Mouse (Mus musculus): ENCODE results near the gene Rfk. TPM values are rescaled to one million over a fixed set of nuclear protein-coding genes. Genes with fewer than 3 reads are reported as not detected.

The Rfk gene
- polyA plus RNA-seq, 1 experiment from 2014 or later, result 96.4 TPM

DNA sequence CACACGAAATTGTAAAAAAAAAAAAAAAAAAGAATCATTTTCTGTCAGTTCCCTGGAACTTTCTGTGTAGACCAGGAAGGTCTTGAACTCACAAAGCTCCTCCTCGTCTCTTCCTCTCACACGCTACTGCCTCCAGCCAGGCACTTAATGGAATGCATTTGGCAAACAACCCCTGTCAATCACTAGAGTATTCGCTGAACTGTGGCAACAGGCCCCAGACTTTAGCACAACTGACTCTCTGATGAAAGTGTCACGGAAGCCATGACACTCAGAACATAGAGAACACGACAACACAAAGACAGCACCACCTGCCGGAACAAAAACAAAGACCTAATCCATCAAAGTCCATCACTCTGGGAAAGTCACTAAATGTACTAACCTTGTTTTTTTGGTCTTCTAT, 24.3 kb upstream of the Rfk start:
- no peak for DNase-seq (ENCODE audit: low spot score)
- H3K4me2 ChIP-seq (ENCODE audit: low read depth, low read length, severe bottlenecking), result no peak overlapping the region
- H3K9ac ChIP-seq (ENCODE audit: low read length), result no peak overlapping the region
- H3K9me3 ChIP-seq (ENCODE audit: control insufficient read depth, low read length), result no peaks in the 10 kb centered on the region
- H3K4me1 ChIP-seq (replicated peaks; ENCODE audit: control insufficient read depth, insufficient read depth, low read length), result no peaks in the 10 kb centered on the region
- no peak overlapping the region for H3K4me3 ChIP-seq (ENCODE audit: low read depth, low read length)
- no peaks in the 10 kb centered on the region for H3K27me3 ChIP-seq (ENCODE audit: control insufficient read depth, insufficient read depth, low read length)
- no peaks in the 10 kb centered on the region for H3K36me3 ChIP-seq (ENCODE audit: control insufficient read depth, insufficient read depth, low read length)
- 67% methylated on average over 7 of the region's 7 CpGs for WGBS
- ATAC-seq (replicated peaks; ENCODE audit: low FRiP score), result no peak
- no peak overlapping the region for H3K27ac ChIP-seq (ENCODE audit: low read depth, low read length)

DNA sequence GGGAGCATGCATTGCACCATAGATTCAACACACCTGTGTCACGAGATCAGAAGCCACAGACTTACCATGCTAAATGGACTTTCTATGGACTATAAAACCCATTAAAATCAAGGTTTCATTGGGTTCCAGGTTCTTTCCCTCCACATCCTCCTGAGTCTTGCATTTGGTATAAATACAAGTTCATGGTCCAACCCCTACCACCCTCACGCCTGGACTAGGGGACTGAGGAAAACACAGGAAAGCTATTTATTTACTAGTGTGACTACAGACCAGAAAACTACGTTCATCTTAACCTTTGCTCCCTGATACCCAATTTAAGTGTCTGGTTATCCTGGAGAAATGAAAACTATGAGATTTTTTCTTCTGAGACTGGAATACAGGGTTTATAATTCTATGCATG, 21.1 kb upstream of the Rfk start, which contains the start of gene Gcnt1:
TSS of gene Gcnt1 (minus strand) at position 144 of the 400 bp plus-strand sequence.
- Histone ChIP-seq H3K4me1 (replicated peaks; ENCODE audit: control insufficient read depth, insufficient read depth, low read length) (no peaks in the 10 kb centered on the region), H3K4me3 (ENCODE audit: low read depth, low read length) (no peak within 1 kb of the TSS), H3K36me3 (ENCODE audit: control insufficient read depth, insufficient read depth, low read length) (no peaks in the 10 kb centered on the region), H3K27me3 (ENCODE audit: control insufficient read depth, insufficient read depth, low read length) (no peaks in the 10 kb centered on the region), H3K4me2 (ENCODE audit: low read depth, low read length, severe bottlenecking) (no peak within 1 kb of the TSS), H3K9ac (ENCODE audit: low read length) (no peak within 1 kb of the TSS), H3K9me3 (ENCODE audit: control insufficient read depth, low read length) (no peaks in the 10 kb centered on the region), H3K27ac (ENCODE audit: low read depth, low read length) (no peak within 1 kb of the TSS)
- no peak for ATAC-seq (replicated peaks; ENCODE audit: low FRiP score)
- 91% methylated on average over 3 of the region's 3 CpGs for WGBS
- no peak for DNase-seq (ENCODE audit: low spot score)

DNA sequence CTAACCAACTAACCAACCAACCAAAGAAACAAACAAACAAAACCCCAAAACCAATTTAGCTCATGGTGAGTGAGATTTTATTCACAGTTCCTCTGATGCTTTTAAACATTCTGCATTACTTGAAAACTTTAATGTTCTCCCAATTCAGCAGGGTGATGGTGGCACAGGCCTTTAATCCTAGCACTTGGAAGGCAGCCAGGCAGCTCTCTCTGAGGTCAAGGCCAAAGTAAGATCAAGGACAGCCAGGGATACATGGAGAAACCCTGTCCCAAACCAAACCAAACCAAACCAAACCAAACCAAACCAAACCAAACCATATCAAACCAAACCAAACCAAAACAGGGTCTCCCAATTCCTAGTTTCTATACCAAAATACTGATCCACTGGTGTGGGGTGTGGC, 15.0 kb upstream of the Rfk start:
- Histone ChIP-seq H3K4me3 (ENCODE audit: low read depth, low read length) (no peak overlapping the region), H3K27me3 (ENCODE audit: control insufficient read depth, insufficient read depth, low read length) (no peaks in the 10 kb centered on the region), H3K4me2 (ENCODE audit: low read depth, low read length, severe bottlenecking) (no peak overlapping the region), H3K27ac (ENCODE audit: low read depth, low read length) (no peak overlapping the region), H3K4me1 (replicated peaks; ENCODE audit: control insufficient read depth, insufficient read depth, low read length) (no peaks in the 10 kb centered on the region), H3K36me3 (ENCODE audit: control insufficient read depth, insufficient read depth, low read length) (no peaks in the 10 kb centered on the region), H3K9me3 (ENCODE audit: control insufficient read depth, low read length) (no peaks in the 10 kb centered on the region), H3K9ac (ENCODE audit: low read length) (no peak overlapping the region)
- ATAC-seq (replicated peaks; ENCODE audit: low FRiP score) (no peak), DNase-seq (ENCODE audit: low spot score) (no peak)

DNA sequence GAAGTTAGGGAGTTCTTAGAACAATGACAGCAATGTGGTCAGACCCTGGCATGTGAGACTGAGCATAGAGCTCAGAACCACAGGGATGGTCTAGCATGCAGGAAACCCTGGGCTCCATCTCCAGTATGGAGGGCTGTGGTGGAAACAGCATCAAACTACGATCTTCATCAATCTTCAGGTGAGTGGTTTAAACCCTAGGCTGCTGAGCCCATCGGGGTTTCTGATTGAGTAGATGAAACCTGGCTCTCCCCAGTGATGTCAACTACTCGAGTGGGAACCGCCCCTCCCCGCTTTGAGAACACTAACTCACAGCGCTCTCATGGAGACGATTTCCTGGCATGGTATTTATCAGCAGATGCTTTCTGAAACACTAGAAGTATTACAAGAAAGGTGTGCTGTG, 13.3 kb upstream of the Rfk start:
- H3K9ac ChIP-seq (ENCODE audit: low read length), result no peak overlapping the region
- H3K36me3 ChIP-seq (ENCODE audit: control insufficient read depth, insufficient read depth, low read length), result no peaks in the 10 kb centered on the region
- no peaks in the 10 kb centered on the region for H3K27me3 ChIP-seq (ENCODE audit: control insufficient read depth, insufficient read depth, low read length)
- H3K4me1 ChIP-seq (replicated peaks; ENCODE audit: control insufficient read depth, insufficient read depth, low read length), result no peaks in the 10 kb centered on the region
- ATAC-seq (replicated peaks; ENCODE audit: low FRiP score) (no peak), DNase-seq (ENCODE audit: low spot score) (no peak)
- H3K9me3 ChIP-seq (ENCODE audit: control insufficient read depth, low read length), result no peaks in the 10 kb centered on the region
- 83% methylated on average over 7 of the region's 7 CpGs for WGBS
- H3K4me3 ChIP-seq (ENCODE audit: low read depth, low read length), result no peak overlapping the region
- no peak overlapping the region for H3K4me2 ChIP-seq (ENCODE audit: low read depth, low read length, severe bottlenecking)
- no peak overlapping the region for H3K27ac ChIP-seq (ENCODE audit: low read depth, low read length)

DNA sequence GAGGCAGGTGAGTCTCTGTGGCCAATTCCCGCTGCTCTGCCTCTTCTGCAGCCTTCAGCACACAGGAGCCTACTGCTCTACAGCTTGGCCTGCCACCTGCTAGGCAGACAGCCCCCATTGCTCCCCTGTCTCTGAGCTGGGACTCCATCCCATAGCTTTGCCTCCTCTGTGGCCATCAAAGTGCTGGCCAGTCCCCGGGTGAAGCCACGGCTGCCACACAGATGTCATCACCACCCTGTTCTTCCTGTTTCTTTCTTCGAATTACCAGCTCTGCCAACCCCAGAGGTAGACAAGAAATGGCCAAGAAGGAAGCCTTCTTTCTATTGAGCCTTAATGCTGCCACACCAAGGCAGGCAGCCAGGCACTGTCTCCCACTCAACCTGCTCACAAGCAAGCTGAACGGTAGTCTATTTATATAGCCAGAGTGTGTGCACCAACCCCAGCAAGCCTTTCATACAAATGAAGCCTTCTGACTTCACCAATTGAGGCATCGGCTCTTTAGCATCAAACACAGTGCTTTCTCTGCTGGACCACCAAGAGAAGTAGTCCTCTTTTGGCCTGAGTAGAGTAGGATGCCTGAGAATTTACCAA, 10.9 kb upstream of the Rfk start:
- ATAC-seq (replicated peaks; ENCODE audit: low FRiP score), result no peak
- Histone ChIP-seq H3K4me3 (ENCODE audit: low read depth, low read length) (no peak overlapping the region), H3K4me2 (ENCODE audit: low read depth, low read length, severe bottlenecking) (no peak overlapping the region), H3K9me3 (ENCODE audit: control insufficient read depth, low read length) (no peaks in the 10 kb centered on the region), H3K9ac (ENCODE audit: low read length) (no peak overlapping the region), H3K27me3 (ENCODE audit: control insufficient read depth, insufficient read depth, low read length) (no peaks in the 10 kb centered on the region), H3K27ac (ENCODE audit: low read depth, low read length) (no peak overlapping the region), H3K4me1 (replicated peaks; ENCODE audit: control insufficient read depth, insufficient read depth, low read length) (no peaks in the 10 kb centered on the region), H3K36me3 (ENCODE audit: control insufficient read depth, insufficient read depth, low read length) (no peaks in the 10 kb centered on the region)
- DNase-seq (ENCODE audit: low spot score), result no peak
- 85% methylated on average over 6 of the region's 6 CpGs for WGBS

DNA sequence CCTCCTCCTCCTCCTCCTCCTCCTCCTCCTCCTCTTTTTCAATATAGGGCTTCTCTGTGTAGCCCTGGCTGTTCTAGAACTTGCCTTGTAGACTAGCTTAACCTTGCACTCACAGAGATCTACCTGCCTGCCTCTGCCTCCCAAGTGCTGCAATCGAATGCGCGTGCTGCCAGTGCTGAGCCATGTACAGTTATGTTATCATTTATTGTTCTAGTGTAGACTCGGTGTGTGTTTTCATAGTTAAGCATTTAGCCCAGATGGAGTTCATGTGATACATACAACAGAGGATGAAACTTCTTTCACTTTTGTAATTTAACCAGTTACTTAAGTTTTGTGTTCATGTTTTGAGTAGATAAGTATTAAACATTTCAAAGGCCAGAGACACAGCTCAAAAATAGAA, 8.8 kb upstream of the Rfk start:
- H3K9me3 ChIP-seq (ENCODE audit: control insufficient read depth, low read length), result no peaks in the 10 kb centered on the region
- H3K27me3 ChIP-seq (ENCODE audit: control insufficient read depth, insufficient read depth, low read length), result no peaks in the 10 kb centered on the region
- no peak overlapping the region for H3K4me2 ChIP-seq (ENCODE audit: low read depth, low read length, severe bottlenecking)
- WGBS, result 96% methylated on average over 4 of the region's 4 CpGs
- H3K4me1 ChIP-seq (replicated peaks; ENCODE audit: control insufficient read depth, insufficient read depth, low read length), result no peaks in the 10 kb centered on the region
- H3K27ac ChIP-seq (ENCODE audit: low read depth, low read length), result no peak overlapping the region
- ATAC-seq (replicated peaks; ENCODE audit: low FRiP score), result no peak
- H3K36me3 ChIP-seq (ENCODE audit: control insufficient read depth, insufficient read depth, low read length), result no peaks in the 10 kb centered on the region
- DNase-seq (ENCODE audit: low spot score), result no peak
- no peak overlapping the region for H3K4me3 ChIP-seq (ENCODE audit: low read depth, low read length)
- H3K9ac ChIP-seq (ENCODE audit: low read length), result no peak overlapping the region

DNA sequence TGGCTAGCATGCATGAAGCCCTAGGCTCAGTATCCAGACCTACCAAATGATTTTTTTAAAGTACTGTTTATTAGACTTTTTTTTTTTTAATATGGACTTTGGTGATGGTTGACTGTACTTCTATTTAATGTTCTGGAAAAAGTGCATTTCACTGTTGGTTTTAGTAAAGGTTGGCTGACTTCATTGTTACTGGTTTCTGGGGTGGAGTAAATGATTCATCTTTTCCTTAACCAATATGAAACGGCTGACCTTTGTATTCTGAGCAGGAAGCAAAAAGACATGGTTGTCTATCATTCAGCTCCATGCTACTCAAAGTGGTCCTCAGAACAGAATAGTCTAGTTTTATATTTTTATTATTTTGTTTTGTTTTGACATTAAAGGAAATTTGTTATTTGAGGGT, 8.4 kb upstream of the Rfk start:
- no peak overlapping the region for H3K9ac ChIP-seq (ENCODE audit: low read length)
- no peak overlapping the region for H3K27ac ChIP-seq (ENCODE audit: low read depth, low read length)
- no peaks in the 10 kb centered on the region for H3K27me3 ChIP-seq (ENCODE audit: control insufficient read depth, insufficient read depth, low read length)
- no peaks in the 10 kb centered on the region for H3K4me1 ChIP-seq (replicated peaks; ENCODE audit: control insufficient read depth, insufficient read depth, low read length)
- H3K9me3 ChIP-seq (ENCODE audit: control insufficient read depth, low read length), result no peaks in the 10 kb centered on the region
- no peak overlapping the region for H3K4me3 ChIP-seq (ENCODE audit: low read depth, low read length)
- DNase-seq (ENCODE audit: low spot score) (no peak), ATAC-seq (replicated peaks; ENCODE audit: low FRiP score) (no peak)
- H3K4me2 ChIP-seq (ENCODE audit: low read depth, low read length, severe bottlenecking), result no peak overlapping the region
- WGBS, result 87% methylated on average over 1 of the region's 1 CpGs
- no peaks in the 10 kb centered on the region for H3K36me3 ChIP-seq (ENCODE audit: control insufficient read depth, insufficient read depth, low read length)

DNA sequence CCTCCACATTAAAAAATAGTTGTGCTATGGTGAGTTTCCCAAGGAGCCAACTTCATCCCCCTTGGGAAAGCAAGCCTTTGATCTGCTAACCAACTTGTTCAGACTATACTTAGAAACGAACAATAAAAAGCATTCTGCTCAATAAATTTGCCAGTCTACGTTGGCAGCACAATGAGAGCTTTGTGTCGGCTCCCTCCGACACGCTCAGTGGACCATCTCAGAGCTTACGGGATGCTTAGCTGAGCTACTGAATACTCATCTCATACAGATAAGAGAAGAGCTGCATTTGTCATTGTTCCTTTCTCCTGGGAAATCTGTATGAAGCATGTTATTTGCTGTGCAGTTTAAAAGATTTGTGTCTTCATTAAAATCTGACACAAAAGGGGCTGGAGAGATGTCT, 7.4 kb upstream of the Rfk start:
- Histone ChIP-seq H3K27me3 (ENCODE audit: control insufficient read depth, insufficient read depth, low read length) (no peaks in the 10 kb centered on the region), H3K4me3 (ENCODE audit: low read depth, low read length) (no peak overlapping the region), H3K9me3 (ENCODE audit: control insufficient read depth, low read length) (no peaks in the 10 kb centered on the region), H3K27ac (ENCODE audit: low read depth, low read length) (no peak overlapping the region), H3K9ac (ENCODE audit: low read length) (no peak overlapping the region), H3K36me3 (ENCODE audit: control insufficient read depth, insufficient read depth, low read length) (no peaks in the 10 kb centered on the region), H3K4me2 (ENCODE audit: low read depth, low read length, severe bottlenecking) (no peak overlapping the region), H3K4me1 (replicated peaks; ENCODE audit: control insufficient read depth, insufficient read depth, low read length) (no peaks in the 10 kb centered on the region)
- 31% methylated on average over 6 of the region's 6 CpGs for WGBS
- no peak for DNase-seq (ENCODE audit: low spot score)
- ATAC-seq (replicated peaks; ENCODE audit: low FRiP score), result no peak

DNA sequence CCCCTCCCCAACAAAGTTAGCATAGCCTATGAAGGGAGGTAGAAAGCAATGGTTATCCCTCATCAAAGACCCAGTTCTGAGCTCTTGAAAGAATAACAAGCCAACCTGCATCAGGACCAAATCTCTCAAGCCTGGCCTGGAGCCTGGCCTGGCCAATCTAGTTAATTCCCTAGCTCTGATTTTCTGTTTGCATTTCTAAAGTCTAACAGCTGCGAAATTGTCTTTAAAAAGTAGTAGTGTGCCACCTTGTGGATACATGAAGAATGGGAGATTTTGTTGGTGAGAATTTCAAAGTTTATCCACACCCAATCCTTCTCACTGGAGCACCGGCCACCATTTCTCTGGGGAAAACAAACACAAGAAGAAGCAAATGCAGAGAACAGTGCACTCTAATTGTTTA, 5.4 kb upstream of the Rfk start:
- H3K4me1 ChIP-seq (replicated peaks; ENCODE audit: control insufficient read depth, insufficient read depth, low read length), result no peaks in the 10 kb centered on the region
- ATAC-seq (replicated peaks; ENCODE audit: low FRiP score), result peak; percentile 40; the same call in 1 of the 2 replicates
- H3K4me2 ChIP-seq (ENCODE audit: low read depth, low read length, severe bottlenecking), result no peak overlapping the region
- no peak overlapping the region for H3K27ac ChIP-seq (ENCODE audit: low read depth, low read length)
- H3K4me3 ChIP-seq (ENCODE audit: low read depth, low read length), result no peak overlapping the region
- no peak overlapping the region for H3K9ac ChIP-seq (ENCODE audit: low read length)
- H3K36me3 ChIP-seq (ENCODE audit: control insufficient read depth, insufficient read depth, low read length), result no peaks in the 10 kb centered on the region
- 25% methylated on average over 2 of the region's 2 CpGs for WGBS
- DNase-seq (ENCODE audit: low spot score), result no peak
- no peaks in the 10 kb centered on the region for H3K9me3 ChIP-seq (ENCODE audit: control insufficient read depth, low read length)
- H3K27me3 ChIP-seq (ENCODE audit: control insufficient read depth, insufficient read depth, low read length), result peaks cover 9% of the 10 kb centered on the region; the same call in 1 of the 2 replicates

All from forebrain, embryonic 11.5 days (tissue).